Mouse (Mus musculus): ENCODE results near the gene Sap30l.
"Not testable (repeated sequence)": the region's sequence is repeated elsewhere in the genome, so short reads cannot be mapped to it uniquely, and the experiment has no call there.

Sap30l gene

GRCm38 (mm10) chr11:57831861-57832260, 30.4 kb downstream of the Sap30l start:
- no peak for DNase-seq

GRCm38 (mm10) chr11:57832552-57833201, 31.2 kb downstream of the Sap30l start, which contains the start of gene Hand1:
Hand1 (minus strand) TSS chr11:57832818.
- no peak for DNase-seq

- DNase-seq: no peak
These were observed 32.0 kb downstream of the Sap30l start for GRCm38 (mm10) chr11:57833296-57833977.

GRCm38 (mm10) chr11:57834031-57834430, 32.6 kb downstream of the Sap30l start:
- no peak for DNase-seq

GRCm38 (mm10) chr11:57835331-57835730, 33.9 kb downstream of the Sap30l start:
- DNase-seq: no peak

GRCm38 (mm10) chr11:57835931-57836330, 34.5 kb downstream of the Sap30l start:
- no peak for DNase-seq

- no peak for DNase-seq
These were observed 35.0 kb downstream of the Sap30l start for GRCm38 (mm10) chr11:57836401-57836800.

GRCm38 (mm10) chr11:57836872-57837680, 35.6 kb downstream of the Sap30l start:
- DNase-seq: no peak

GRCm38 (mm10) chr11:57837861-57838680, 36.6 kb downstream of the Sap30l start:
- no peak for DNase-seq

GRCm38 (mm10) chr11:57840986-57841385, 39.5 kb downstream of the Sap30l start:
- no peak for DNase-seq

GRCm38 (mm10) chr11:57841391-57841790, 40.0 kb downstream of the Sap30l start:
- DNase-seq: no peak

- DNase-seq: not testable (repeated sequence)
These were observed 45.3 kb downstream of the Sap30l start for GRCm38 (mm10) chr11:57846421-57847363.

GRCm38 (mm10) chr11:57847396-57847795, 46.0 kb downstream of the Sap30l start:
- no peak for DNase-seq

GRCm38 (mm10) chr11:57850298-57850697, 48.9 kb downstream of the Sap30l start:
- no peak for DNase-seq

- DNase-seq: no peak
These were observed 49.5 kb downstream of the Sap30l start for GRCm38 (mm10) chr11:57850931-57851330.

- no peak for DNase-seq
These were observed 52.1 kb downstream of the Sap30l start for GRCm38 (mm10) chr11:57853571-57853970.

- no peak for DNase-seq
These were observed 56.3 kb downstream of the Sap30l start for GRCm38 (mm10) chr11:57857709-57858108.
